Mouse (Mus musculus): ENCODE measurements at regions not wholly inside any gene's neighbourhood (a gene's known extent, or its start where the extent isn't known, plus 50 kb on each side); places are given as distances from the start of the nearest gene placed in this dataset.

- no peak for TF ChIP-seq CTCF (IDR thresholded peaks at IDR 0.05; ENCODE audit: low read depth, low read length)
- no peak for TF ChIP-seq POLR2A (IDR thresholded peaks at IDR 0.05; ENCODE audit: borderline replicate concordance, low read depth, low read length)
Observed at GRCm38 (mm10) chr10:20842131-20842530, 110.2 kb upstream of the Ahi1 start.

Data from bone marrow macrophage, adult 2 months (primary cell).